Mouse (Mus musculus): ENCODE results near the gene Prkca. TPM values are rescaled to one million over a fixed set of nuclear protein-coding genes. Genes with fewer than 3 reads are reported as not detected.
"Not testable (repeated sequence)": the region's sequence is repeated elsewhere in the genome, so short reads cannot be mapped to it uniquely, and the experiment has no call there.

Gene Prkca
- polyA plus RNA-seq, 3 experiments from 2014 or later: 16.4 to 20.1 (median 16.8) TPM

DNA sequence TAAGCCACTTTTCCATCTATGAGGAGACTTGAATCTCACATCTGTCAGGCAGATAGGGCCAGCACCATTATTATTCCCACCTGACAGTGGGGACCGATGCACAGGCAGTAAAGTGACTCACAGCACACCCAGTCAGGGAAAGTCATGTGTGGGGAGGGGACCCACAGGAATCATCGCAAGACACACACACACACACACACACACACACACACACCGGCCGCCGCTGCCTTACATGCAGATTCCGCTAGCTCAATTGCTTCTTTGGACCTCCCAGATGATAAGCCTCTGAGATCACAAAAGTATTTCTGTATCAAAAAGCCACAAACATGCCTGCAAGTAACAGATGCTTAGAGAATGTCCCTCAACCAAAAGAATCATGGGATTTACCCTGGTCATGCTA, 239.6 kb downstream of the Prkca start:
- no peak for ATAC-seq

DNA sequence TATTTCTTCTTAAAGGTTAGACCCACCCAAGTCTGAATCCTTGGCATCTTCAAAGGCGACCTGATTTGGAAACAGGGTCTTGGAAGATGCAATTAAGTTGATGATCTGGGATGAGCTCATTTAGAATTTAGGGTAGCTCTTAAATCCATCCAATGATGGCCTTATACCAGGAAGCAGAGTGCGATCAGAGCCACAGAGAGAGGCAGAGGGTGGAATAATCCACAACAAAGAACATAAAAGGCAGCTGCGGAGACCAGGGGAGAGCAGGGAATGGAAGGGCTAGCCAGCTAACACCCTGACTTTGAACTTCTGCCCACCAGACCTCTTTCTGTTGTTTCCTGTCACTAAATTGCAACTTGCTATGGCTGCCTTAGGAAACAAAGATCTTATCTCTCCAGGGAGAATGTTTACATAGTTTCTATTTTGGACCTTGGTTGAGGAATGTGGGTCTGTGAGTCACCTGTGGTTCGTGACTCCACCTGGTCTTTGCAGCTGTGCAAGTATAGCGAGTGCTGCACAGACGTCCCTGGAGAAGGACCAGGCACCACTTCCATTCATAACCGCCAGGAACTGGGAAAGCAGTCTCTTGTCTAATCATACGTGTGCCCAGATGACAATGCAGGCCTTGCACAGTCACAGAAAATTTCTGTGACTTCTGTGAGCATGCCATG, 242.3 kb downstream of the Prkca start:
- ATAC-seq: no peak

DNA sequence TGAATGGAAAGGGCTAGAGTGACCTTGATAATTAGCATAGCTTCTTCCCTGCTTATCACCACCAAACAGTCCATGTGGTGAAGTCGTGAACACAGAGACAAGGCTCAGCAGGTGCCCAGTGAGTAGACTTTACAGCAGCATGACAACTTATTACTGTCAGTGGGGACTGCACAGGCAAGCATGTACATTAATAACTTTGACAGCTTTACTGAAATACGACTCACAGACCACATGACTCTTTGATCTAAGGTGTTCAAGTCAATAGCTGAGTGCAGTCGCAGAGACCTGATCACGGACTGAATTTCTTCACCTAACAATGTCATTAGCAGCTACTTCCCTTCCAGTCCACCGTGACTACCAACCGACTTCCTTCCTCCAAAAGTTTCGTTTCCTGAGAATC, 245.4 kb downstream of the Prkca start:
- peak; percentile 55 for ATAC-seq

GRCm38 (mm10) chr11:108094796-108095195, 248.9 kb downstream of the Prkca start:
- peak; percentile 80 for ATAC-seq

DNA sequence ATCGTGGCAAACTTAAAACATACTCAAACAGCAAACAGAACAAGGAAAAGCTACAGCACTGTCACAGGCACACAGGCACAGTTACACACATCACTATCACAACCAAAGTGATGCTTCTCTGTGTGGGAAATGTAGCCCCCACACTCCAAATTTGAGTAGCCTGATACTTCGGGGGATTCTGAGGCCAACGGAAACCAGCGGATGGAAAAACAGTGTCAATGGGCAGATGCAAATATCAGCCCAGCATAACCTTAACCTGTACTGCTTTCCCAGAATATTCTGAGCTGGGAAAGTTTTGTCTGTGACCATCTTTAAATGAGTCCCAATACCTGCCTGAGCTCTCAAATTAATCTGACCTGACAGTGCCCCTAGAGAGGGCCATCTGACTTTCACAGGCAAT, 250.5 kb downstream of the Prkca start:
- no peak for ATAC-seq

DNA sequence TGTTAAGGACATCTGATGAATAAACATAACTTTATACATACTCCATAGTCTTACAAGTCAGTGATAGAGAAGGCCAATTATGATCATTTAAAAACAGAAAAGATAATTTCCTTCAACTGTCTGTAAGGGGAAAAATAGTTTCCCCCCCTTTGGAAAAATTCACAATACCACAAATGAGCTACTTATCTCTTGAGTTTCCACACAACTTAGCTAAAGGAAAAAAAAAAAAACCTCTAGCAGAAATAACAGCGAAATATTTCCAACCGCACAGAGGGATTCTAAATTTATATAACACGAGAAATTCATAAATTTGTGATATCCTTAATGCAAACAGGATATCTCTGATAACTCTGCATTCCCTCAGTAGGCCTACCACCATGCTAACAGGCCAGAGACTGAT, 252.5 kb downstream of the Prkca start:
- no peak for ATAC-seq

GRCm38 (mm10) chr11:108090706-108091105, 253.0 kb downstream of the Prkca start:
- ATAC-seq: no peak

- peak; percentile 75 for ATAC-seq
Measured at GRCm38 (mm10) chr11:108088063-108088462, 255.7 kb downstream of the Prkca start.

GRCm38 (mm10) chr11:108087105-108087700, 256.5 kb downstream of the Prkca start:
- not testable (repeated sequence) for ATAC-seq

DNA sequence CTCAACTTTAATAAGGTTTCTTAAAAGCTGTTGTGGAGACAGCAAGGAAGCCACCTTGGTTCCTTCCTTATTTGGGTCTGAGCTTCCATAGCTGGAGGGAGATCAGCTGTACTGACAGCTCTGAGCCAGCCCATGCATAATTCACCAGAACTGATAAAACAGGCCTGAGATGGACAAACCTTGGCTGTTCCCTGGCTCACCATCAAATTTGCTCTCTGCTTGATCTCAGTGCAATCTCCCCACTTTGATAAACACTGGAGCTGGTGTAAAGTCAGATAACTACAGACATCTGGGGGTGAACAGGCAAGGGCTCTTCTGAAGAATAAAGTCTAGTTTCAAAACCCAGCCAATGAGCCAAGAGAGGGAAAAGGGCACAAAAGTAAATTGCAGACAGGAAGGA, 261.1 kb downstream of the Prkca start:
- ATAC-seq: no peak

- no peak for ATAC-seq
Measured at GRCm38 (mm10) chr11:108079946-108080650, 263.6 kb downstream of the Prkca start.

DNA sequence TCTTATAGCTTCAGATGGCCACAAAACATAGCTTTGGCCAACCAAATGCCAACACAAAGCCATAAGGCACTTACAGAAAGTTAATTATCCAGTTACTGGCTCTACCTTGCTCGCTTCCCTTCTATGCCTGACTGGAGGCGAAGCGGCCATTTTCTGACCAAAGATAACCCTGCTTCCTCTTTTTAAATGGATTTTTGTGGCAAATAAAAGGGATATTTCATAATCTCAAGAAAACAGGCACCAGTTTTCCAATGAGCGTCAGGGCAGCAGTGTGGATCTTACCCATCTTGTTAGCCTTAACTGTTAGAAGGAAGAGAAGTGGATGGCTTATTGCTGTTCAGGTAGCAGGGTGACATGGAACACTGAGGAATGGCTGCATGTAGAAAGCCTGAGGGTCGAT, 264.3 kb downstream of the Prkca start:
- ATAC-seq: no peak

- no peak for ATAC-seq
Measured at GRCm38 (mm10) chr11:108077514-108077913, 266.2 kb downstream of the Prkca start.

- ATAC-seq: no peak
Measured at GRCm38 (mm10) chr11:108072606-108073243, 271.0 kb downstream of the Prkca start.

- no peak for ATAC-seq
Measured at GRCm38 (mm10) chr11:108071230-108071629, 272.5 kb downstream of the Prkca start.

- no peak for ATAC-seq
Measured at GRCm38 (mm10) chr11:108070038-108070437, 273.7 kb downstream of the Prkca start.

DNA sequence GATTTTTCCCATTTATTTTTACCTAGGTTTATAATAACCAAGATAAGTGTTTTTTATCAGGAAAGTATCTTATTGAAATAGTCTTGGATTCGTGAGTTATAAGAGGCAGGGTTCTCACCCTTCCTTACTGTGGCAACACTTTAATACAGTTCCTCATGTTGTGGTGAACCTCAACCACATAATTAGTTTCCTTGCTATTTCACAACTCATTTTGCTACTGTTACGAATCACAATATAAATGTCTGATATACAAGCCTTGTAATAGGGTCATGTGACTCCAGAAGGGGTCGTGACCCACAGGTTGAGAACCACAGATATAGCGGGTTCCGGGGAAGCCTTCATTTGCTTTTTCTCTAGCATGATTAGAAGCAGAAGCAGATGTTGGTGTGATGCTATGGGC, 275.3 kb downstream of the Prkca start:
- peak; percentile 46 for ATAC-seq

- ATAC-seq: no peak
Measured at GRCm38 (mm10) chr11:108067161-108067560, 276.6 kb downstream of the Prkca start.

- ATAC-seq: no peak
Measured at GRCm38 (mm10) chr11:108064401-108064800, 279.3 kb downstream of the Prkca start.

DNA sequence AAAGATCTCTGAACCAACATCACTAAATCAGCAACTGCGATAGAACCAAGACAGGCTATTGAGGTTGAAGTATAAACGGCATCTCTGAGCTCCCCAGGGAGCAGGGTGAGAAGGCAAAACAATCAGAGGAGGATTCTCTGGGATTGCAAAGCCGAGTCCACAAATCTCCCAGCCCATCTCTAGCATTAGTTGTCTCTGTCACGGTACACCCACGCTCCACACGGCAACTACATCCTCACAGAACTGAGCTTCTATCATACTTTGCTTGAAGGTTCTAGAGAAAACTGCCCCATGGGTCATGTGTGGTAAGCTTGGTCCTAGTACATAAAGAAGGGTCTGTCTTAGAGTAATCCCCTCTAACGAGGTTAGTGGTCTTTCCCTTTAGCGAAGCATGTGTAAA, 280.6 kb downstream of the Prkca start:
- ATAC-seq: no peak

DNA sequence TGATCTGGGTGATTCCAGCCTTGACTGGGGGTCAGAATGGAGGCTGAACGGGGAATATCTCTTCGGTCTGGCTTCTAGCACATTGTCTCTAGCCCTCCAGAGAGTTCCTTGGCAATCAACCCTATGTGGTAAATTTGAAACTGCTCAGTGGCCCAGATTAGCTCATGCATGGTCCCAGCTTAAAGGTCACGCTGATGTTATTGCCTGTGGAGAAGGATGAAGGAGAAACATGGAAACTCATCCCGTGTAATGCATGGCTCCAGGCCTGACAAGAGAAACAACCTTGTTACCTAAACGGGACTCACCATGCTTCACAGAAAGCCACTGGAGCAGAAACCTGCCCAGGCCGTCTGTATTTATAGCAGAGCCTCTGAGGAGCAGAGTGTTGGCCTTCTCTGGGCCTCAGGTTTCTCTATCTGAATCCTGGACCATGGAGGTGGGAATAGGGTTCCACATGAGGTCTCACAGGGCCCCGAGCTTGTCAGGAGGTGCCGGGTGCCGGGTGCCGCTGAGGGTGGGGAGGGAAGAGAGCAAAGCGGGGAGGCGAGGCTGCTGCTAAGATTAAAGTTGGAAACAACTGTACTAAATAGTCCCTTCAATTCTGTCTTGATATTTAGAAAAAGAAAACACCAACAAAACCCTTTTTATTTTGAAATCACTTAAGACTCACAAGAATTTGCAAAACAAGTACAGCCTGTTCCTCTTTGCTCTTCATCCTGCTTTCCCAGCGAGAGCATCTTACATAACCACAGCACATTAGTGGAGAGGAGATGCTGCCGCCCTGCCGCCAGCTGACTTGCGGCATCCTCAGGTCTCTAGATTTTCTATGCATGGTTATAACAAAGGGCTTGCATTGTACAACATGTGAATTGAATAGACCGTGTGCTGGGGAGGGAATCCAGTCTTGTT, 281.9 kb downstream of the Prkca start:
- no peak for ATAC-seq

DNA sequence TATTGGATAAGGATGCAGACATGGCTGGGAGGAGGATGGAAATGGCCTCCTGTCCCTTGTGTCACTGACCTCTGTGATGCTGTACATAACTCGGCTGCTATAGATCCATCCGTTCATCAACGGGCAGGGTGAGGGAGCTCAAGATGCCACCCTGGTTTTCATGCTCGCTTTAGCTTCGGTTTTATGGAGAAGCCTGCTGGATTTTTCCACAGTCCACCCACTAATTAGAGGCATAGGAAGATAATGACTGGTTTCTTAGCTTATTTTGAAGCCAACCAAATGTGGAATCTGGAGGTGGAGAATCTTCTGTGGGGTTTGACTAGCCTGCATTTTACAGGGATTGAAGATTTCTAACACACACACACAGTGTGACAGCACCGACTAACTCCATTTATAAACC, 286.6 kb downstream of the Prkca start:
- ATAC-seq: no peak

Data from inflammation-experienced regulatory T-cells, adult 6 months (primary cell).